In the genomic region with DNA sequence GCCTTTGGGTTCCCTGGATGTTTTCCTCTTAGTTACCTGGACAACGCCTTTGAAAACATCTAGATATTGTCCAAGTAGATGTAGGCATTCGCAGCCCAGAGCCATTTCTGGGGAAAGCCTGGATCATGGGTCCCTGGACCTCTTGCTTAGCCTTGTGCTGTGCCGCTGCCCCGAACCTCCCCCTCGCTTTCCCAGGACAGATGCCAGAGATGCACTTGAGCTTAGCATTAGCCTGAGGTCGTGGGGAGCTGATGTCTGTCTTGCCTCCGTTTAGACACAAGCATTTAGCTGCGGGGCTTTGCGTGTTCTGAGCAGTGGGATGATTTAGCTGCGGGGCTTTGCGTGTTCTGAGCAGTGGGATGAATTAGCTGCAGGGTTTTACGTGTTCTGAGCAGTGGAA, we compare ENCODE assay signal across 21 mouse cellular contexts. TPM values are rescaled to one million over a fixed set of nuclear protein-coding genes. Genes with fewer than 3 reads are reported as not detected.
DNase-seq lines count a peak whose midpoint lies in the region; ATAC-seq lines count a peak whose summit lies in the region.
"Had no signal": no experiment of that assay in that cellular context is flagged by ENCODE, and none has a peak within 500 bp of the region (broad histone marks: within the 10 kb centered on the region; RNA-seq: fewer than 3 reads in every experiment).

No protein-coding gene starts in this region.

- H3K9ac ChIP-seq in heart, embryonic 12.5 days = peak overlapping the region; percentile 40; the same call in 1 of the 2 replicates
- no peak overlapping the region for H3K9ac ChIP-seq in limb, embryonic 12.5 days (replicated peaks)
- H3K9ac ChIP-seq: forebrain, embryonic 13.5 days; hindbrain, embryonic 15.5 days; liver, embryonic 12.5 days; lung, embryonic 15.5 days had no signal

- WGBS in heart, embryonic 12.5 days = 53% methylated on average over 12 of the region's 12 CpGs
- WGBS in limb, embryonic 12.5 days = 79% methylated on average over 12 of the region's 12 CpGs

- H3K27me3 ChIP-seq in heart, embryonic 12.5 days (replicated peaks) = no peaks in the 10 kb centered on the region
- H3K27me3 ChIP-seq in limb, embryonic 12.5 days = no peaks in the 10 kb centered on the region
- H3K27me3 ChIP-seq: forebrain, embryonic 13.5 days; hindbrain, embryonic 15.5 days; liver, embryonic 12.5 days; lung, embryonic 15.5 days had no signal

- H3K4me2 ChIP-seq in heart, embryonic 12.5 days = no peak overlapping the region
- no peak overlapping the region for H3K4me2 ChIP-seq in limb, embryonic 12.5 days
- H3K4me2 ChIP-seq: forebrain, embryonic 13.5 days; hindbrain, embryonic 15.5 days; liver, embryonic 12.5 days; lung, embryonic 15.5 days had no signal

- no peaks in the 10 kb centered on the region for H3K9me3 ChIP-seq in heart, embryonic 12.5 days (replicated peaks)
- no peaks in the 10 kb centered on the region for H3K9me3 ChIP-seq in limb, embryonic 12.5 days
- H3K9me3 ChIP-seq: forebrain, embryonic 13.5 days; hindbrain, embryonic 15.5 days; liver, embryonic 12.5 days; lung, embryonic 15.5 days had no signal

- H3K27ac ChIP-seq in heart, embryonic 12.5 days (ENCODE audit: poor library complexity, severe bottlenecking) = peak overlapping the region; percentile 41
- peak overlapping the region; percentile 62; the same call in 1 of the 2 replicates for H3K27ac ChIP-seq in limb, embryonic 12.5 days
- H3K27ac ChIP-seq: forebrain, embryonic 13.5 days; hindbrain, embryonic 15.5 days; kidney, postnatal 0 days; liver, embryonic 12.5 days; lung, embryonic 15.5 days had no signal

- no peak overlapping the region for H3K4me3 ChIP-seq in heart, embryonic 12.5 days
- no peak overlapping the region for H3K4me3 ChIP-seq in limb, embryonic 12.5 days (replicated peaks)
- H3K4me3 ChIP-seq: forebrain, embryonic 13.5 days; hindbrain, embryonic 15.5 days; liver, embryonic 12.5 days; lung, embryonic 15.5 days had no signal

- peaks cover 91% of the 10 kb centered on the region for H3K4me1 ChIP-seq in heart, embryonic 12.5 days (replicated peaks)
- H3K4me1 ChIP-seq in limb, embryonic 12.5 days (replicated peaks) = peaks cover 45% of the 10 kb centered on the region

- peaks cover 43% of the 10 kb centered on the region for H3K36me3 ChIP-seq in heart, embryonic 12.5 days
- H3K36me3 ChIP-seq in limb, embryonic 12.5 days = peaks cover 42% of the 10 kb centered on the region
- H3K36me3 ChIP-seq: hindbrain, embryonic 15.5 days had no signal

- intact Hi-C loops in heart, postnatal 10 days (cut with DNase I) = loop anchor here (5.0 kb wide), 1 partner anchor 53 kb away; no protein-coding TSS in a partner anchor

- DNase-seq in heart, postnatal 10 days = no peak
- DNase-seq in testis, postnatal 10 days (ENCODE audit: low spot score) = peak; percentile 51
- no peak for DNase-seq in testis, postnatal 14 days (ENCODE audit: low spot score)
- no peak for DNase-seq in thymus, postnatal 10 days (ENCODE audit: low spot score in 2 of 2)
- DNase-seq in layer of hippocampus, postnatal 36 days = no peak
- DNase-seq: cerebellum, postnatal 10 days; midbrain, embryonic 14.5 days; thymus, adult 2 months had no signal

- no peak for ATAC-seq in heart, embryonic 12.5 days (ENCODE audit: insufficient number of reproducible peaks, low FRiP score)
- ATAC-seq in limb, embryonic 12.5 days (ENCODE audit: insufficient number of reproducible peaks, insufficient read depth, low FRiP score, low TSS enrichment, low read depth) = no peak
- ATAC-seq: forebrain, embryonic 13.5 days; intestine, embryonic 16.5 days had no signal

RNA-seq across cellular contexts. Expression of gene Hspg2, which starts 31.6 kb away (rescaled TPM):
- 51.8 and 61.5 TPM in 2 replicates for polyA plus RNA-seq in heart, embryonic 12.5 days (2016; fragmentation: Nextera tagmentation; extraction: Ambion mirVana)
- total RNA-seq in heart, postnatal 10 days (2021) = 100 to 1,000 TPM; 524 to 560 TPM
- 14.3 and 18.8 TPM in 2 replicates for polyA plus RNA-seq in limb, embryonic 12.5 days (2016; fragmentation: Nextera tagmentation; extraction: Ambion mirVana)
- 1 to 10 TPM; 6.4 to 7.3 TPM for total RNA-seq in layer of hippocampus, postnatal 36 days (2021)
- total RNA-seq: megakaryocyte progenitor cell, adult 5-6 weeks had no signal

RNA-seq across cellular contexts. Expression of gene 1700013G24Rik, which starts 47.1 kb away (rescaled TPM):
- polyA plus RNA-seq in heart, embryonic 12.5 days (2016; fragmentation: Nextera tagmentation; extraction: Ambion mirVana) = not detected in 2 replicates
- not detected for total RNA-seq in heart, postnatal 10 days (2021)
- polyA plus RNA-seq in limb, embryonic 12.5 days (2016; fragmentation: Nextera tagmentation; extraction: Ambion mirVana) = not detected in 2 replicates
- not detected for total RNA-seq in layer of hippocampus, postnatal 36 days (2021)
- total RNA-seq: ES-E14; layer of hippocampus, adult 8-10 months; left cerebral cortex, postnatal 14 days; megakaryocyte progenitor cell, adult 5-6 weeks; neutrophil, adult 5-6 weeks had no signal
- polyA plus RNA-seq: forebrain, embryonic 13.5 days; hindbrain, embryonic 15.5 days; intestine, embryonic 16.5 days; kidney, postnatal 0 days; liver, embryonic 12.5 days; lung, embryonic 15.5 days; midbrain, embryonic 14.5 days had no signal

Comparison
In these comparisons a context has a peak if more than half of its experiments do, and no peak if none do; other contexts are left out.
1. RNA of gene Hspg2, which starts 31.6 kb away (total RNA-seq): 524 to 560 TPM in heart, postnatal 10 days; 6.4 to 7.3 TPM in layer of hippocampus, postnatal 36 days; every median in the first group is over 10 times any median in the second.